Mouse (Mus musculus) T-helper 2 cell (primary cell): ENCODE measurements around the gene Rabl6.

Source experiments
- in situ Hi-C: fragments of 300-600 bp; cut with MboI, MseI; formaldehyde crosslinking; loops from one replicate; pipeline ENCODE4 v1.15.1; 2025; ENCODE audit warnings: high pct_unique_total_duplicates

Gene Rabl6

DNA sequence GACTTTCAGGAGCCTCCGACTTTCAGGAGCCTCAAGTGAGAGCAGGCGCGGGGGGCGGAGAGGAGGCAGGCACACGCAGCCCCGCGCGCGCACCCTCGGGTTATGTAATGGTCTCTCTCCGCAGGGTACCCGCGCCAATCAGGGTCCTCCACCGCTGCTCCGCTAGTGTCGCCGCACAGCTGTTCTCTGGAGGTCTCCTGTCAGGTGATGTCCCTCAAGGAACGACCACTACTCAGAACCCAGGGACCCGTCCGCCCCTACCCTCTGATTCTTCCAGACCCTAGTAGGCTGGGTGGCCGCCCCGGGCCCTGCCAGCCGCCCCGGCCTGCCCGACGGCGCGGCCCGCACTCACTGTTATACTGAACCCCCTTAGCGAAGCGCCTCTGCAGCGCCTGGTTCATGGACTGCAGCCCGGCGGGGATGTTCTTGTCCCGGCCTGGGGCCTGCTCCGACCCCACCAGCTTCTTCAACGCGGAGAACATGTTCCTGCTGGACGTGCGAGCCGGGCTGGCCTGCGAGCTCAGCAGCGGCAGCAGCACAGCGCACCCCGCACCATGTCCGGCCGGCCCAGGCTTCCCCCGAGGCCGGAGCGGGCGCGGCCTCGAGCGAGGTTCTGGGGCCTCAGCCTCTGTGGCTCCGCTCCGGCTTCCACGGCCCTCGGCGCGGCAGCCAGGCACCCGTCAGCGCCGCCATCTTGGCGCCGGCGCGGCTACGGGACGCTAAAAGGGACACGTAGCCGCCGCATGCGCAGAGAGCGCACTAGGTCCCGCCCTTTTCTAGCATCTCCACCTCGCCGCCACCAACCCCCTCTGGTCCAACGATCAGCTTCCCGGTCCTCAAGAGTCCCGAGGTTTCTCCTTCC is at the start of gene Rabl6:
Rabl6 (minus strand) TSS at position 761 of the 862 bp plus-strand sequence.
- in situ Hi-C loops: no loop called here

DNA sequence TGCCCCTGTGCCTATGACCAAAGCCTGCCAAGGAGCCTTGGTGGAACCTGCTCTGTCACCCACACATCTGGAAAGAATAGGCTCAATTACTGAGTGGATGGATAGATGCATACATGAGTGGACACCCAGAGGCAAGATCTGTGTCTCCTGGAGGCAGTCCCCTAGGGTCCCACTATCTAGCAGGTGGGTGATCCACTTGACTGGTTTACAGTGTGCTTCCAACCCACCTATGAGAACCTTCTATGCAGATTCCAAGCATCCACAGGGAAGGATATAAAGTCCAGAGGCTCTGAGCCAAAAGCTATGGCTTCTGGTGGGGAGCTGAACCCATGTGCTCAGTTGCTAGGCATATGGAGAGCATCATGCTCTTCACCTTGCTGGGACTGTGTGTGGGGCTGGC is 49.3 kb upstream of the Rabl6 start, which contains the start of gene Lcn5:
Lcn5 (plus strand) TSS at position 301 of the 400 bp plus-strand sequence.
- in situ Hi-C loops: no loop called here

DNA sequence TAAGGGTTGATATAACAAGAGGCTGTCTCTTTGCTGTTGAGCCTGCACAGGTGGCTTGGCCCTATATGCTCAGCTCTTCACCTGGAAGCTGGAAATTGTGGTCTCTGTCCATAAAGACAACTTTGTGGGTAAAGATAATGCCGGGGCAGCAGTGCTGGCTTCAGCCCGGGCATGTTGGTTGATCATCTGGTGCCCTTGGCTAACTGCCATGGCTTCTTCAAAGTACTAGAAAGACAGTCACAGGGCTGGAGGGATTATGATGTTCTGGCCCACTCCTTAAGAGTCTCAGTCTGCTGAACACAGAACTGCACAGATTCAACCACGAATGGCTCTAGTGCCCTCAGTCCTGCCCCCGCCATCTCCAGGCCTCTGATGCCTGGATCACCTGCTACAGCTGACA is 48.9 kb upstream of the Rabl6 start:
- in situ Hi-C loops: no loop called here

DNA sequence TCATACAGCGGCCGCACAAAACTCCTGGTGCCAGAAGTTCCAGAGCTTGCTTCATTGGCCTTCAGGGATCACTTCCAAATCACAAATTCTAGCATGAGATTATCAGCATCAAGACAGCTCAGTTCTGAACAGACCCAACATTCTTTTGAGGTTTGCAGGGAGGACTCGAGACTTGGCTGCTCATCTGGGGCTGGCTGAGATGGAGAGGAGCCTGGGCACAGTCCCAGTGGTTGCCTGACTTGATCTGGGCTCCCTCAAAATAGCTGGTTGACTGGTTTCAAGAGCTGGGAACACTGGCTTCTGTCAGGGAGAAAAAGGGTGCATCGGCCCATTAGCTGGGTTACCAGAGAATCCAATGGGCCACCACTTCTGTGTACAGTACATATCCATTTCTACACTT is 48.4 kb upstream of the Rabl6 start:
- in situ Hi-C loops: no loop called here

DNA sequence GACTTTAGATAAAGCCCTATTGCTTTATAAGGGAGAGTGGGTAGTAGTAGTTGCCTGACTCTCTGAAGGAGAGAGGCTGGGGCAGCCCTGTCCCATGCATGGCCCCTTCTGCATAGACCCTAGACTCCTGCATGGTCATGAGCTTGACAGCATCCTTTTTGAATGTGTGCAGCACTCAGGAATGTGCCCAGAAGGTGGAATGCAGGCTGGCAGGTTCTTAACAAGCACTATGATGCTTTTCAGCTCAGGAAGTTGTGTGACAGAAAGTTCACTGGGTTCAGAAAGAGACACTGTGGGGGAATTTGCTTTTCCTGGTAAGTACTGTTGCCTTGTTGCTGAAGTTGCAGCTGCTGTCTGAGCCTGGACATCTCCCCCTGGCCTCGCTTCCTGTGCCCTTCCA is 46.2 kb upstream of the Rabl6 start:
- in situ Hi-C loops: no loop called here

DNA sequence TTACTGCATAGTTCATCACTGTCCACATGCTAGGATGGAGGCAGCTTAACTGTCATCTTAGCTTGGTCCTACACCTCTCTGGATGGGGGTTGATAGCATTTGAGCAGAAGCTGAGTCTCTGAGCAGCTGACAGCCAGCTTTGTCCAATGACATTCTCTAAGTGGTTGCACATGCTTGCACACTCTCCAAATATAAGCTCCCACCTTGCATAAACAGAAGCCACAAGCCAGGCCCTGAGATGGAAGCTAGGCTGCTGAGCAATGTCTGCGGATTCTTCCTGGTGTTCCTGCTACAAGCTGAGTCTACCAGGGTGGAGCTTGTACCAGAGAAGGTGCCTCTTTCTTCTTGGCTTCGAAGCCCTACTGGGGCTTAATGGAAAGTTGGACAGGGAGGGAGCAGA is 44.6 kb upstream of the Rabl6 start, which contains the start of gene Lcn8:
Lcn8 (plus strand) TSS at position 219 of the 400 bp plus-strand sequence.
- in situ Hi-C loops: no loop called here

DNA sequence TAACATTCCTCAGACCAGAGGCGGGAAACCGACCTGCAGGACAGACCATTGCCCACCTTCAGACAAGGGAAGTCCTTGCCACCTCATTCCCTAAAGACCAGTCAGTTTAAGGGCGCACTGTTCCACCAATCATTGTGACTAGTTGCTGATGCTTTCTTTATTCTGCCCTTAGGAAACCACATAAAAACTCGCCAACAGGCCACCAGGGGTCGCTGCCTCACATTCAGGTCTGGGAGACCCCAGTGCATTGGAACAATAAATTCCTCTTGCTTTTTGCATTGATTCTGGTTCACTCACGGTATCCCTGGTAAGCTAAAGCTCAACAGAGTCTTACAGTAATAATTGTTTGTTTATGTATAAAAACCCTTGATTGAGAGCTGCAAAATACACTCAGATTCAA is 31.6 kb upstream of the Rabl6 start:
- in situ Hi-C loops: no loop called here

DNA sequence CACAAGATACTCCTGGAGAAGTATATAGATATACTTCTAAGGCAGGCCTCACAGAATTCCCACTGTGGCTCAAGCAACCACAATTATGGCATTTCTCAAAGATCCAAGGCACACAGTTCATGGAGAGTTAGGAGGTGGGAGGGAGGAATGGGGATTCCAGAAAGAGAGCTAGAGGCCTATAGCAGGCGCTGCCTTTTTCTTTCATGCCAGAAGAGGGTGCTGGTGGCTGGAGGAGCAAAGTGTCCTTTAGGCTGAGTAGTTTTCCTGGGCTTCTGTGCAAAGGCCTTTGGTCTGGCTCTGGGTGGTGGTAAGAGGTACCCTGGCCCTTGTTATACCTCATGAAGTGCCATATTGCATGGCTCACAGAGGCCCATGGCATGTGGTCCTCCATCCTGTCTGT is 25.7 kb upstream of the Rabl6 start:
- in situ Hi-C loops: no loop called here

DNA sequence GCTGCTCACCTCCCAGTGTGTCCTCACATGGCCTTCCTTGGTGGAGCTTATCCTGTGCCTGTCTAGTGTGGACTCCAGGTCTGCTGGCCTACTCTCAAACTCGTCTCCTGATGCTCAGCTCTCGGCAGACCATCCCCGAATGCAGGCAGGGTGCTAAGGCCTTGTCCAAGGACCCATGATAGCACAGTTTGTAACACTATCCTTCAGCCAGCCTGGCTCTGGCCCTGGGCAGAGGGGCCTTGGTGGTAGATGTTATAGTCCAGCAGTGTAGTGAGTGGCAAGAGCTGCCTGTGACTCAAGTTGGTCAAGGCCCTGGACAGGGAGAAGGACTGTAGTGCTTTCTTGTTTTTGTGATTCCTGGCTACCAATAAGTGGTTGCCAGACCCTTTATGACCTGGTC is 25.3 kb upstream of the Rabl6 start:
- in situ Hi-C loops: no loop called here

DNA sequence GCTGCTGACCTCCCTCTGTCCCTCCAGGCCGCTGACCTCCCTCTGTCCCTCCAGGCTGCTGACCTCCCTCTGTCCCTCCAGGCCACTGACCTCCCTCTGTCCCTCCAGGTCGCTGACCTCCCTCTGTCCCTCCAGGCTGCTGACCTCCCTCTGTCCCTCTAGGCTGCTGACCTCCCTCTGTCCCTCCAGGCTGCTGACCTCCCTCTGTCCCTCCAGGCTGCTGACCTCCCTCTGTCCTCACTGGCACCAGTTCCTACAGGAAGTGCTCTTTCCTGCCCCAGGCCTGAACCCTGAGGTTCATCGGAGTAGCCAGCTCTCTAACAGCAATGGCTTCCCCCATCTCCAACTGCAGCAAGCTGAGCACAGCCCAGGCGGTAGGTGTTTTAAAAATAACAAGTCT is 20.4 kb upstream of the Rabl6 start:
- in situ Hi-C loops: no loop called here

DNA sequence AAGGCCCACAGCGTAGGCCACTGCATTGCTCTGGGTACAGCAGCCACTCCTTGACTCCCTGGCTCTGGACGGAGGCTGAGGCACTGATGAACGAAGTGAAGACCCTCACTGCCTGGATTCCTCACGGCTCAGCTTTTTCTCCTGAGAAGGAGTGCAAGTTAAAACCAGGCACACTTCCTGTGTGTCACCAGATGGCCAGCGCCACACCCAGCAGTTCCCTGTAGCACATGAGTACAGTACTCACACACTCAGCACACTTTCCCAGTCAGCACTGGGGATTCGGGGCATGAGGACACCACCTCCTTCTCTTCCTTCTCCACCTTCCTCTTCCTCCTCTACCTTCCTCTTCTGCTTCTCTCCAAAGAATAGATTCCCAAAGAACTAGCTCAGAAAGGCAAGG is 19.5 kb upstream of the Rabl6 start, which contains the start of gene Fcna:
Fcna (minus strand) TSS at position 220 of the 400 bp plus-strand sequence.
- in situ Hi-C loops: no loop called here

DNA sequence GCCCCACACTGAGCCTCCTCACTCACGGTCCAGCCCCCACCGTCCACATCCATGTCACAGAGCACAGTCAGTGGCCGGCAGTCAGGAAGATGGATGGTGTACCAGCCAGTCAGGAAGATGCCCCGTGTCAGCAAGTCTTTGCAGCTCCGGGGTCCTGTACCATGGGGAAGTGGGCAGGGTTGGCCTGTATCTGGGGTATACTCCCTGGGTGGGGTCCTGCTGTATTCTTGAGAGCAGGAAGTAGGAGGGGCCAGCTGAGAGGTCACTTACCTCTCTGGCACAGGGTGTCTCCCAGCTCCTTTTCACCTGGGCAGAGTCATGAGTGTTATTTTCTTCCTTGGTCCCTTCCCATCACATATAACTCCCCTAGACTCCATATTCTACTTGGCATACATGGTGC is 17.7 kb upstream of the Rabl6 start:
- in situ Hi-C loops: no loop called here

DNA sequence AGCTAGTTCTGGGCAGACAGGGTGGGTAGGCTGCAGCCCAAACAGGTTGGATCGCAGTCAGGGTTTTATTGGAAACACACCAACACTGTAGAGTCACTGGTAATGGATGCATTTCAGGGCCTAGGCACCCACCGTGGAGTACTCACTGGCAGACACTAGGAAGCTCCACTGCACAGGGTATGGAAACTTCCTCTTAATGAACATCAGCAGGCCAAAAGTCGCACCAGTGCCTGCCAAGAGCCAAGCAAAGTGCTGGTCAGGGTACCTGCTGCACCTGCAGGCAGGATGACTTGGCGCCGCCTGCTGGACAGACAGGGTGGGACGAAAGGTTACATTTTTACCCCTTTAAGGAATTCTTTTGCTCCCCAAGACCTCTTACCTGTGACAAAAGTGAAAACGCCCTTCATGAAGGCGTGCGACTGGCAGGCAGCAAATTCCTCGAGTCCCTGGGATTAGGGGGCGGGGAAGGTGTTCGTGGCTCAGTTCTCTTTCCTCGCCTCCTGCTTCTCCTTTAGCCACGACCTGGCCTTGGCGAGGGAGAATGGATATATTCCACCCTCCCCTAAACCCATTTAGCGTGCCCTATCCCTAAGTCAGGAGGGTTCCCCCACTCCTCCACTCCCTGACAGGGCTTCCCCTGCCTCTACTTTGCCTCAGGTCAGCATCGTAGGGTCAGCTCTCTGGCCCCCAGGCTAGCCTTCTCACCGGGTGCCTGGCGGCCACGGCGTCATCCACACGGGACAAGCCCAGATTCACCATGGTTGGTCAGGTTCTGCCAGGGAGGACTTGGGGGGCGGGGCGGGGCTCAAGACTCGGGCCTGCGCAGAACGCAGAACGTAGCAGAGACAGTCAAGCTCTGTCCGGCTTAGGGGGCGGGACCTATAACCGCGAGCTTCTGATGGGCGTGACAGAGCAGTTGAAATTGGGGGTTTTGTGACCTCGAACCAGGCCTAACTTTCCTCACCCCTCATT is 13.2 kb upstream of the Rabl6 start, which contains the start of gene Tmem141:
Tmem141 (minus strand) TSS at position 777 of the 972 bp plus-strand sequence.
- in situ Hi-C loops: no loop called here

DNA sequence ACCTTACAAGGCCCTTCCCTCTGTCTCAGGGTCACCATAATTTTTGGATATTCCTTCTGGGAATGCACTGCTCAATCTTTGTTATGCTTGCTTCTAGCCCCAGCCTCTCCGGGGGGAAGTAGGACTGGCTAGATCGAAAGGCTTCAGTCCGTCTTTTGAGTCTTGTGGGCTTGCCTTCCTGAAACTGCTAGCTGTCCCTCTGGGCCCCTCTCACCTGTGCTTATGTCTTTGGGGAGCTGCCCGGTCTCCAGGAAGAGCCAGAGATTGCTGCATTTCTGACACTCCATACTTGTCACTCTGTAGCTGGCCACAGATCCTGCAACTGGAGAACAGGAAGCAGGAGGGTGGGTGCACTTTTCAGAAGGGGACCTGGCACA is 12.5 kb upstream of the Rabl6 start:
- in situ Hi-C loops: no loop called here

DNA sequence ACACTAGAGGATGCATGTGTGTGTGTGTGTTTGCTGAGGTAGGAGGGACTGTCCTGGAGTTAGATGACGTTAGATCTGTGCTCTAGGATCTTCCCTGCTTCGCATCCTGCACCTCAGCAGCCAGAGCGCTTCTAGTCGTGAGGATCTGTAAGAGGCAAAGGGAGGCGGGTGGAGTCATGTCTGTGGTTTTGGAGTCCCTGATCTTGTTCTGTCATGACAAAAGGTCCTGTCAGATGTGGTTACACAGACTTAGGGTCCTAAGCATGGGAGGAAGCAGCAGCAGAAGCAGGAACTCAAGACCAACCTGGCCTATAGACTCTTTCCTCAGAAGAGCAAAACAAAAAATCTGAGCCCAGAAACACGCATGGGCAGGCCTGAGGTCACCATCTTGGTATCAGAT is 12.1 kb upstream of the Rabl6 start:
- in situ Hi-C loops: no loop called here

DNA sequence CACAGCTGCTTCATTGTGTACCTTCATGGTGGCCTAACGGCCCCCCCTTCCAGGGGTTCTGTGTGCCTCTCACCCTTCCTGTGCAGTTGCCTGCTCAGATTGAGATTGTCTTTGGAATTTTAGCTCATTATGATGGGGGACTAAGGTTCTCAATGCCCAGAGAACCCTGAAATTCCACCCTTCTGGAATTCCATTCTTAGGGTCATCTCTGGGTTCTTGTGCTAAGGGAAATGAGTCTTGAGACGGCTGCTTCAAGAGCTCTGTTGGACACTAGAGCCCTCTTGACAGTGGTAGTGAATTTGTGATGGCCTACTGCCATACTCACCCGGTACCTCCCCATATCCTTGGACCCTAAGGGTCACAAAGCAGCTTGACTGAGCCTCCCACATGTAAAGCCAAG is 9.3 kb upstream of the Rabl6 start, which contains the start of gene Ccdc183:
Ccdc183 (minus strand) TSS at position 101 of the 400 bp plus-strand sequence.
- in situ Hi-C loops: no loop called here

DNA sequence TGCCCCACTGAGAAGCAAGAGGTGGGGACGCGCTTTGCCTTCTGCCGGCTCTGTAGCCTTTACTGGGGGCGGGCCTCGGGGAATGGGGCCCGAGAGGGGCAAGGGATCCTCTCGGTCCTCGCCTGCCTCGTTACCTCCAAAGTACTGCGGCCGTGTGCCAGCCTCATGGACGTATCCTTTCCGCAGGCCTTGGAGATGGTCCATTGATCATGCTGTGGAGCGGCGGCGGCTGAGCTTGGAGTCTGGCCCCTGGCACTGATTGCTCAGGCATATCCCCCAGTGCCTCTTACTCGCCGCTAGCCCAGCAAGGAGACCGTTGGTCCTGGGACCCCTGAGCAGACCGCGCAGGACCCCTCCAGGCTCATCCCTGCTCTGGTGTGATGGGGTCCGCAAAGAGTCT is 8.1 kb upstream of the Rabl6 start:
- in situ Hi-C loops: no loop called here

DNA sequence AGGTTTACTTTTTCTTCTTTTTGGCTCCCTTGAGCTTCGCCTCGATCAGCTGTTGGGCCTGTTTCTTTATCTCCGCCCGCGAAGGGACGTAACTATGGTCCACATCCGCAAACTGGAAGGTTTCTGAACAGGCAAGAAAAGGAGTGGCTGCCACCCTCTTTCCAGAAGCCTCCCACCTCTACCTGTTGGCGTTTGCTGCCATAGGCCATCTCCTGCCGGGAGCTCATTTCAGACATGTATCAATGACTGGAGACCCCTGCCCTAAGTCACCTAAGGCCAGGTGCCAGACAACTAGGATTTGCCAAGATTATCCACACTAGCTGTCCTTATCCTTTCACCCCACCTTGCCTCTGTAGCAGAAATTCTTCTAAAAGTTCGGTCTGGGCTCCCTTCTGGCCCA is 350 bp upstream of the Rabl6 start:
- in situ Hi-C loops: no loop called here

DNA sequence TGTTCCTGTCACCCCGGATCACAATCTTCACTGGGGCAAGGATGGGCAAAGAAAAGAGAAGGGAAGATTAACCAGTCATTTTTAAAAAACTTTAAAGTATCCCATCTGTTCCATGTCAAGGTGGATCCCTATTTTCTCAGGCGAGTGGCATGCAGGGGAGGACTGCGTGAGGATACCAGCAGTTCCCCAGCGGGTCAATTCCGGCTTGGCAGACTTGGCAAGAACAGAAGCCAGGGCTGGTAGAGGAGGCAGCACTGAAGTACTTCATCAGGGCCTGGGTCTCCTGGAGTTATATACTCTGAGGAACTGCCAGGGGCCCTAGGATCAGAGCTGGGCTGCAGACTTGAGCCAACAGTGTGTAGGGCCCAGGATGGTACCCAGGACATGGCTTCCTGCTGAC is 5.8 kb downstream of the Rabl6 start:
- in situ Hi-C loops: no loop called here

DNA sequence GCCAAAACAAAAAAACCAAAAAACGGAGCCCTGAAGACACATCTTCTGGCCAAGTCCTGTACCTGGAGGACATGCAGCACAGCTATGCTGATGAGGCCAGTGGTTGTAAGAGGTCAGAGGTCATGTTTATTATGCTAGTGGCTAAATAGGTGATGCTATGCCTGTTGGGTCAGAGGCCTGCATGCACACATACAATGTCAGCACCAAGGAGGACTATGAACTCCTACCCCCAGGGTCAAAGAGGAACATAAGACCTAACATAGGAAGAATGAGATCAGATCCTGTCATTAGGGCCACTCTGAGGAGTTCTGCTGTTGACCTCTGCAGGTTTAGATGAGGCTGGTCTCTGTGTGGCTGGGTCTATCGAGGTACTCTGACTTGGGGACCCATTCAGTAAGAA is 8.3 kb downstream of the Rabl6 start:
- in situ Hi-C loops: no loop called here

DNA sequence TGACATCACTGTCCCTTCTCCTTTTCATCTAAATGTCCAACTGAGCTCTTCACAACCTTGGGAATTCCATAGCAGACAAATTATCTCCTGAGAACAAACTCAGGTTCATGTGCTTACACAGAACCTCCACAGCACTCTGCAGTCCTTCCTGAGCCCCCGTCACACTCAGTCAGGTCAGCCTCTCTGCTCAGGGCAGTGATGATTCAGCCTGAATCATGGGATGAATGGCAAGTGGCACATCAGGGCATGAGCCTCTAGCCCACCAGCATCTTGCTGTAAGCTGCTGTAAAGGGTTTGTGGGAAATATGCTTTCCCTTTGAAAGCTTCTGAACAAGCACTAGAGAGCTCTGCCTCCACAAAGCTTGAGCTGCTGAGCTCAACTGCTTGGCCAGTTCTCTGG is 9.6 kb downstream of the Rabl6 start:
- in situ Hi-C loops: loop anchor here (10.0 kb wide), 1 partner anchor 1446 kb away; no protein-coding TSS in a partner anchor
